14 mouse cellular contexts compared by ENCODE assay signal in the genomic region with DNA sequence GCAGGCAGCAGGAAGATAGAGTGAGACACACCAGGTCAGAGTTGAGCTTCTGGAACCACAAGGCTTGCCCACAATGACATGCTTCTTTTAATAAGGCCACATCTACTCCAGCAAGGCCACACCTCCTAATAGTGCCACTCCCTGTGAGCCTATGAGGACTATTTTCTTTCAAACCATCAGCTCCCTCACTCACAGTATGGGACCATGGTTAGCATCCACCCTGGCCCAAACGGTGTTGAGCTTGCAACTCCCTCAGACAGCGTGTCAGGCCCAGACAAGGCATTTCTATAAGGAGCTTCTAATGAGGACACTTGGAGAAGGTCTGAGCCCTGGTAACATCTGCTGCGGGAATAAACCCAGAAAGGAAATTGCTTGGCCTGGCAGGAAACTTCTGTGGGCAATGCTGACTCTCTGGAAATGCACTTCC.
A peak's percentile ranks its signal among the peaks of the same experiment; 100 is the strongest.
DNase-seq lines count a peak whose midpoint lies in the region; ATAC-seq and TF ChIP-seq lines count a peak whose summit lies in the region.
"Had no signal": no experiment of that assay in that cellular context is flagged by ENCODE, and none has a peak within 500 bp of the region (broad histone marks: within the 10 kb centered on the region; RNA-seq: fewer than 3 reads in every experiment).

No protein-coding gene starts in this region.

- no peak for TF ChIP-seq CTCF in liver, embryonic 14.5 days (IDR thresholded peaks at IDR 0.05; ENCODE audit: low read depth)

- H3K4me2 ChIP-seq in liver, embryonic 14.5 days (ENCODE audit: low read depth): no peak overlapping the region
- no peak overlapping the region for H3K4me2 ChIP-seq in forebrain, embryonic 14.5 days (ENCODE audit: low read length)
- H3K4me2 ChIP-seq: stomach, embryonic 15.5 days had no signal

- TF ChIP-seq EP300 in liver, embryonic 14.5 days (IDR thresholded peaks at IDR 0.05; ENCODE audit: low read depth): no peak

- ATAC-seq in liver, embryonic 14.5 days (ENCODE audit: insufficient read depth): peak; percentile 55; the same call in 1 of the 2 replicates
- no peak for ATAC-seq in forebrain, embryonic 14.5 days

- WGBS in liver, embryonic 14.5 days (ENCODE audit: insufficient replicate concordance): 7% methylated on average over 3 of the region's 3 CpGs
- WGBS in forebrain, embryonic 14.5 days: 81% methylated on average over 3 of the region's 3 CpGs

- no peak overlapping the region for H3K4me3 ChIP-seq in liver, embryonic 14.5 days (ENCODE audit: insufficient read depth in 1 of 2, low read depth in 2 of 2, low read length in 2 of 2)
- H3K4me3 ChIP-seq in forebrain, embryonic 14.5 days (ENCODE audit: low read depth, low read length): no peak overlapping the region
- H3K4me3 ChIP-seq: hindbrain, embryonic 10.5 days; limb, embryonic 10.5 days; stomach, embryonic 15.5 days had no signal

- no peak overlapping the region for H3K27ac ChIP-seq in liver, embryonic 14.5 days
- no peak overlapping the region for H3K27ac ChIP-seq in forebrain, embryonic 14.5 days (ENCODE audit: low read depth, low read length)
- H3K27ac ChIP-seq: hindbrain, embryonic 10.5 days; limb, embryonic 10.5 days; stomach, embryonic 15.5 days had no signal

- H3K9me3 ChIP-seq in liver, embryonic 14.5 days (ENCODE audit: control insufficient read depth, low read length): no peaks in the 10 kb centered on the region
- H3K9me3 ChIP-seq in forebrain, embryonic 14.5 days (replicated peaks; ENCODE audit: control insufficient read depth, low read length): no peaks in the 10 kb centered on the region
- H3K9me3 ChIP-seq: limb, embryonic 10.5 days; stomach, embryonic 15.5 days had no signal

- H3K36me3 ChIP-seq in liver, embryonic 14.5 days (replicated peaks; ENCODE audit: control insufficient read depth, insufficient read depth, low read depth): no peaks in the 10 kb centered on the region
- H3K36me3 ChIP-seq in forebrain, embryonic 14.5 days (ENCODE audit: control insufficient read depth, insufficient read depth, low read length): no peaks in the 10 kb centered on the region
- H3K36me3 ChIP-seq: hindbrain, embryonic 10.5 days; limb, embryonic 10.5 days; stomach, embryonic 15.5 days had no signal

- H3K27me3 ChIP-seq in liver, embryonic 14.5 days (ENCODE audit: control insufficient read depth, insufficient read depth, low read length): no peaks in the 10 kb centered on the region
- no peaks in the 10 kb centered on the region for H3K27me3 ChIP-seq in forebrain, embryonic 14.5 days (replicated peaks; ENCODE audit: control insufficient read depth, insufficient read depth, low read length)
- H3K27me3 ChIP-seq: stomach, embryonic 15.5 days had no signal

- H3K4me1 ChIP-seq in liver, embryonic 14.5 days (replicated peaks; ENCODE audit: control insufficient read depth in 2 of 2, insufficient read depth in 2 of 2, low read length in 1 of 2): no peaks in the 10 kb centered on the region
- H3K4me1 ChIP-seq in forebrain, embryonic 14.5 days (ENCODE audit: control insufficient read depth, insufficient read depth, low read length): no peaks in the 10 kb centered on the region
- H3K4me1 ChIP-seq: hindbrain, embryonic 10.5 days; limb, embryonic 10.5 days; stomach, embryonic 15.5 days had no signal

- DNase-seq in layer of hippocampus, adult 9-10 months (ENCODE audit: low spot score): peak; percentile 17
- DNase-seq in layer of hippocampus, adult 18-20 months (ENCODE audit: low spot score in 2 of 2): no peak
- DNase-seq in 3134 (ENCODE audit: extremely low read depth, insufficient read length, low spot score) (peak; percentile 11), 416B (ENCODE audit: low read depth) (peak; percentile 96)
- no peak for DNase-seq in liver, embryonic 14.5 days (ENCODE audit: low read depth in 3 of 3, low spot score in 3 of 3)
- DNase-seq in embryo, embryonic 9.5 days (ENCODE audit: extremely low spot score): no peak
- DNase-seq in forebrain, embryonic 14.5 days (ENCODE audit: low spot score): no peak
- DNase-seq: adrenal gland, postnatal 36 days; cerebellum, postnatal 14 days; kidney, adult 9 months; retina, postnatal 1 day had no signal

- no peak overlapping the region for H3K9ac ChIP-seq in liver, embryonic 14.5 days (replicated peaks)
- no peak overlapping the region for H3K9ac ChIP-seq in forebrain, embryonic 14.5 days (ENCODE audit: low read length)
- H3K9ac ChIP-seq: stomach, embryonic 15.5 days had no signal

Comparison
In these comparisons a context has a peak if more than half of its experiments do, and no peak if none do; other contexts are left out.
1. DNase-seq: peak in layer of hippocampus, adult 9-10 months (single experiment), 3134 (single experiment) and 416B (single experiment); none in layer of hippocampus, adult 18-20 months (0 of 2), liver, embryonic 14.5 days (0 of 3), embryo, embryonic 9.5 days (single experiment) and forebrain, embryonic 14.5 days (single experiment).